Mouse (Mus musculus): ENCODE measurements around the gene Cox17.

The Cox17 gene

GRCm38 (mm10) chr16:38399076-38399475, 52.3 kb downstream of the Cox17 start:
- DNase-seq: no peak

GRCm38 (mm10) chr16:38399531-38400231, 52.9 kb downstream of the Cox17 start:
- DNase-seq: peak in 1 of 2 experiments; percentile 18

GRCm38 (mm10) chr16:38400311-38400960, 53.6 kb downstream of the Cox17 start:
- no peak for DNase-seq

GRCm38 (mm10) chr16:38401468-38401867, 54.7 kb downstream of the Cox17 start:
- no peak for DNase-seq
